Mouse (Mus musculus) heart, postnatal 14 days (tissue): ENCODE data around the gene Pde10a. TPM values are rescaled to one million over a fixed set of nuclear protein-coding genes. Genes with fewer than 3 reads are reported as not detected.
"Not testable (repeated sequence)": the region's sequence is repeated elsewhere in the genome, so short reads cannot be mapped to it uniquely, and the experiment has no call there.

Experiments used
- DNase-seq, 2 experiments: peaks; one replicate each; pipeline ENCODE4 v3.0.0; 2021 to 2022
- intact Hi-C: fragments of 180-260 bp; cut with DNase I; formaldehyde crosslinking; loops from one replicate; pipeline ENCODE4 v1.15.1; 2025
- total RNA-seq, 2 experiments: library from RNA; stranded (reverse); gene quantifications; 2 replicates each; pipeline ENCODE4 v1.2.3; 2021

The Pde10a gene
- total RNA-seq, 2 experiments from 2014 or later: 2.9 to 5.0 TPM

DNA sequence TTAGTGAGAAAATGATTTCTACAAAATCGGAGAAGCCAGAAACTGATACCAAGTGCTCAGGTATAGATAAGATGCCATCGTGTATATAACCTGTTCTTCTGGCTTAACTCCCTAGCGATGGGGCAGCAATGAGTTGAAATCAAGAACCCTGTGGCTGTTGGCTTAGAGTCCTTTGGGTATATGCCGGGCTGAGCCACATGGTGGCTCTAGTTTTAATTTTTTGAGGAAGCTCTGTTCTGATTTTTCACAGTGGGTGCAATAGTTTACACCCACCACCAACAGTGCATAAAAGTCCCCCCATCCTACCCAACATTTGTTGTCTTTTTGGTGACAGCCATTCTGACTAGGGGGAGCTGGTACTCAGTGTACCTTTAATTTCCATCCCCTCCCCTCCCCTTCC, 112.0 kb downstream of the Pde10a start:
- DNase-seq: no peak
- intact Hi-C loops: no loop called here

DNA sequence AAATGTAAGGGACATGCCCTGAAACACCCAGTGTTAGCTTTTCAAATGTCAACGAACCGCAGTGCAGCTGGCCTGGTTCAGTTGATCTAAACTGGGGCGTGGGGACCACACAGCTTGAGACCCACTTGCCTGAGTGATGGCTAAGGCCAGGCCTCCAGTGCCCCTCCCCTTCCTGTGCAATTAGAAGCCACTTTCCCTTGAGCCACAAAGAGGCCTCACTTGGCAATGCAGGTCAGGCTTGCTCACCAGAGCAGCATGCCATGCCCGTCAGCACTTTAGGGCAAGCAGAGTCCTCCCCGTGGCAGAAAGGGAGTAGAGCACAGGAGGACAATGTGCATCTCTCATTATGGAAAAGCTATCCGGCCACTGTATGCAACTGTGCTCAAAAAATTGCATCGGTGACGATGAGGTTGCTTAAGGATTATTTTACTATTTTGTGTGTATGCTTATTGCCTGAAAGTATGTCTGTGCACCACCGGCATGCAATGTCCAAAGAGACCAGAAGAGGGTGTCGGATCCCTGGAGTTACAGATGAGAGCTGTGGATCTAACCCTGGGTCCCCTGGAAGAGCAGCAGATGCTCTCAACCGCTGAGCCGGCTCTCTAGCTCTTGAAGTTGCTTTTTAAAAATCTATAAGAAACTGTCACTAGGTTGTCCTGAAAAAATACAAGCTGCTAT, 114.7 kb downstream of the Pde10a start:
- intact Hi-C loops: no loop called here

DNA sequence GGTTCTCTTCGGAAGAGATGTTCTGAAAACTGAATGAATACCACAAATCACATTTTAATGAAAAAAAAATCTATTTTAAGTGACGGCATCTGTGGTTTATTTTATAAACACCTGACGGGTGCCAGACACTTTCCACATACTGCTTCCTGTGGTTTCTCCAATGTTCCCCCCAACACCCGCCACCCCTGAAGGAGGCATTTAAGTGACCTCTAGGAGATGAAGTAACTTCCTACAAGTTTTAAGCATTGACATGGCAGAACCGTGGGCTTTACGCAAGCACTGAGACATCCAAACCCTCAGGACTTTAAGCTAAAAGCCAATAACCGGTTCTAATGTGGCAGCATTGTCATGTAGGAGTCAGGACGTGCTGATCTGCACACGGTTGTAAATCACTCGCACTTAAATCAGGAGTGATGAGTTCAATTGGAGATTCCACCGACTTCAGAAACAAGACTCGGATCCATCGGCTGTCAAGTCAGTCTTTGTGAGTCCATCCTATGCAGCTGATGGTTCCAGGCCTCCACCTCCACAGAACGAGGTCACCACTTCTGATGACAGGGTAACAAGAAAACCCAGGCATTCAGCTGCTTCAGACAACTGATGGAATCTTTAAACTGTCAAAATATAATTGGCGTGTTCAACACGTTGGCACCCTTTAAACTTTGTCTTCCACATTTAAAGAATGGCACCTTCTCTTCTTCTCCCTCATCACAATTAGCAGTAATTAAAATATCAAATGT, 115.7 kb downstream of the Pde10a start:
- no peak for DNase-seq
- intact Hi-C loops: no loop called here

More for the DNA sequence above, 114.7 kb downstream of the Pde10a start:
- no peak for DNase-seq

DNA sequence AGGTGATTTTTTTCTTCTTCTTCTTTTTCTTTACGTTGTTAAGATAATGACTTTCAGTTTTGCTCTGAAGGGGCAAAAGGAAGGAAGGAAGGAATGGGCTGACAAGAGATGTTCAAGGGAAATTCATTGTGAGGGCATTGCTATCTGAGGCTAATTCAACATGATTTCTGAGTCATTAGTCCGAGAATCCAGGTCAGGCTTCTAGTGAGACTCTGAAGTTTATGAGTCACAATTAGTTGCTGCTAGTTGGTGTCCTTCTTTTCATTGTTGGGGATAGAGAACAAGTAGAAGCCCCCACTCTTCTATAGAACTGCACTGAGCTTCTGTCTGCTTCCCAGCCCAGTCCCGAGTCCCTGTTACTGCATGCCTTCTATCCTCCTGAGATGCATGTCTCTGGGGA, 116.3 kb downstream of the Pde10a start:
- intact Hi-C loops: no loop called here
- no peak for DNase-seq

DNA sequence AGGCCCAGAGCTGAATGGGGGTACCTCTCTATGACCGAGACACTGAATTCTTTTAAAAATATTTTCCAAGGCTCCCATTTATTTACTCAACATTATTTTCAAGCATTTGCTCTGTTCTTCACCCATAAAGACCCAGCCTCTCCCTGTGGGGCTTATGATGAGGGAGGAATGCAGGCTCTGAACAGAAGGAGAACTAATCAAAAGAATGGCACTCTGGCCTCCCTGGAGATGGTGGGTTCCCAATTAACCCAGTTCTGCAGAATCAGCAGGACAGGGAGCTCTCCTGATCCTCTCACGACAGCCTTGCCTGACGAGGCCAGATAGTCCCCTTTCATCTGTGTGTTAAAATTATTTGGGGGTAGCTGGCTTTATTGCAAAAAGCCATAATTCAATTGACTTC, 117.2 kb downstream of the Pde10a start:
- no peak for DNase-seq

DNA sequence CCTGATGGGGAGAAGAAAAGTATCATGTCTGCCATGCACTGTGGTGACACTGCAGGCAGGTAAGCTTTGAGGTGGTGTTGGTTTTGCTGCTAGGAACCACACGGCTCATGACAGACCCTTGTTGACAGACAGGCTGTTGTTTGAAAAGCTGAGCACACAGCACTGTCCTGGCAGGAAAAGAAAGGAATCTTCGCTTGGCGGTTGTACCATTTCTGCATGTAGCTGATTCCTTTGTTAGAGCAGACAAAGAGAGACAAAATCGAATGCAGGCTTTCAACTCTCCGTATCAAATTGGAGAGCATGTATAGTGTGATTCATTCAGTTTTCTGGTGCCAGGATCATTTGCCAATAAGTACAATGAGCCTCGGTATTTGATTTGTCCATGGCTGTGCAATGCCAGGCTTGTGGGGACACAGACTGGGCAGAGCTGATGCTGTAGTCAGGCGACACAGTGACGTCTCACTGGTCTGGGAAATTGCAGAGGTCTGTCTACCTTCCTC, 122.2 kb downstream of the Pde10a start:
- intact Hi-C loops: no loop called here

More for the DNA sequence above, 117.2 kb downstream of the Pde10a start:
- intact Hi-C loops: no loop called here

DNA sequence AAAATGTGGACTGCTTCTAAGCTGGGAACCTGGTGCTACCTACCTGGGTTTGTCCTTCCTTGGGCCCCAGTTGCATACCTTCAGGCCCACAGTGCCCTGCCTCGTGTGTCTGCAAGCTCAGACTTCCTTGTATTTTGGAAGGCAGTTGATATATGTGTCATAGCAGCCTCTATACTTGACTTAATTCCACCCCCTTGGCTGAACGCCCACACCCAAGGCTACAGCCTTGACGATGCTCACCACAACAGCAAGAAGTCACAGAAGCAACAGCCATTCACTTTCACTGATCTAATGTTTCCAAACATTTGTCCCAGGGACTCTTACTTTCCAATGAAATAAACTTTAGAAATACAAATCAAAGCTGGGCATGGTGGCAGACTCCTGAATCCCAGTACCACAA, 123.1 kb downstream of the Pde10a start:
- no peak for DNase-seq
- intact Hi-C loops: no loop called here

More for the DNA sequence above, 122.2 kb downstream of the Pde10a start:
- no peak for DNase-seq

DNA sequence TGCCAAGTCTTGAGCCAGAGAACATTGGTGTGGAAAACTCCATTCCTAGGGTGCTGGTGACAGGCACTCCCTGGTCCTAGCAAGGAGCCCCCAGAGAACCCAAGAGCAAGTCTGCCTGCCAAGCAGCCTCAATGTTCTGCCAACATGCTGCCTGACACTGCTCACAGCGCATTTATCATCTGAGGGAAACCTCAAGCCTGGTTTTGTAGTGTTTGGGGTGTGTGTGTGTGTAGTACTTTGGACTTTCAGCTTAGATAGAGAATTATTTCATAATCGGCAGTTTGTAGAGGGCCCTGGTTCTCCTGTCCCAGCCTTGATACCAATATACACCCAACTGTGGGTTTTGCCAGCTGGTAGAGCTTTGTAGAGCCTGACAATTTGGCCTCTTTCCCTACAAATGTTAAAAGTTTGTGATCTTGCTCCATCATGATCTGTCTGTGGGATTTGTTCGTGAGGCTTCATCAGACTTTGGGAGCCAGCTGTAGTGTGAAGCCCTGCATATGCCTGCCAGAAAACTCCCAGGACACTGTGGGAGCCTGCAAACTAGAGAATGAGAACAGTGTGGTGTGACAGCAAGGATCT, 127.6 kb downstream of the Pde10a start:
- intact Hi-C loops: no loop called here
- peak; percentile 32 to 37 for DNase-seq

DNA sequence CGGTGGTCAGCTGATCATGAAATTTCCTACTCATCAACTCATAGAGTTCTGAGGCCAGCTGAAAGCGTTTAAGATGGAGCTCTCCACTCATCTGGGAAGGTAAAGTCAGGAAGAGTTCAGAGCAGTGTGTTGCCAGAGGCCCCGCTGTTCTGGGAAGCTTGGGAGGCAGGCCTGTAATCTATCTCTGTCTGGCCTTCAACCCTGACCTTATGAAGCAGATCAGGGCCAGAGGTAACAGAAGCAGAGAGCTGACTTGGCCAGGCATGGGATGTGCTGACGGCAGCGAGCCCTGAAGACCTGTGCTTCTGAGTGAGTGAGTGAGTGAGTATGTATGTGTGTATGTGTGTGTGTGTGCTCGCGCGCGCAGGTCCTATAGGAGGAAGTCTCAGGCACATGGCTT, 132.5 kb downstream of the Pde10a start:
- DNase-seq: no peak
- intact Hi-C loops: no loop called here

DNA sequence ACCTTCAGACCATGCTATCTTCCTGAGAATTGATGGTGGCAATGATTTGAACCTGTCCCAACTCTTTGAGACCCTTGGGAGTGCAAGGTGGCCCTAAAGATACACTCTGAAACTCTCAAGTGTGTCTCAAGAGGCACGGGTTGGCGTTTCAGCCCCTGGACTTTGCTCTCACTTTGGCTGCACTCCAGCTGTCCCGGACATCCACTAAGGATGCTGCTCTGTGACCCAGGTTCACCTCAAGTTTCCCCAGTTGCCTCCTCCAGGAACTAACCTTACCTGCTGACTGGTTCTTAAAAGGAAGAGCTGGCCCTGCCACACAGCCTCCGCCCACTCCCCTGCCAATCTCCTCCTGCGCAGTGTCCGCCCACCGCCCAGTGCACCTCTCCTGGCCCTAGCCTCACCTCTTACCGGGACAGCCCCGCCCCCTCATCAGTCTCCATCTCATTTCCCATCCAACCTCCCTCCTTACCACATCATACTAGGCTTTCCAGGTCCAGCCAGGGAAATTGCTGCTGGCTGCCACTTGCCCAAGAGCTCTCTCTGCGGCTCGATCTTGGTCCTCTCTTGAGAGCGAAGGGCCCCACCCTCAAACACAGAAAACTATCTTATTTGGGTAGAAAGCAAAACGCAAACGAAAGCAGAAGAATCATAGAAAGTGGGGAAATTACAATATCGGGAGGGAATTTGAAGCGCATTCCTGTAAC, 133.7 kb downstream of the Pde10a start:
- intact Hi-C loops: no loop called here
- no peak for DNase-seq

DNA sequence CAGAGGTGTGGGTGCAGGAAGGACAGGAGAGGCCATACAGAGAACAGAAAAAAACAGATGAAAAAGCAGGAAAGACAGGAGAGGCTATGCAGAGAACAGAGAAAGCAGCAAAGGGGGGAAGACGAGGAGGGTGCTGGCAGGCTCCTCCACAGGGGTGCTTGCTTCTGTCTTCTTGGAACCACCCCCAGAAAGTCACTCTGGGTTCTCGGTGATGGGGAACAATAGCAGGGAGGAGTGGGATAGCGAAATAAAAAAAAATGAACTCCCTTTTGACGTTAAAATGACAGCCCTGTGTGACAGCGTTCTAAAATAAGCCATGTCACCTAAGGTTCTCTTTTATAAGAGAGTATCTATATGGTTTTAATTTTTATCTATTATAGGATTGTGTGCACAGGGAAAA, 141.7 kb downstream of the Pde10a start:
- DNase-seq: no peak
- intact Hi-C loops: no loop called here

DNA sequence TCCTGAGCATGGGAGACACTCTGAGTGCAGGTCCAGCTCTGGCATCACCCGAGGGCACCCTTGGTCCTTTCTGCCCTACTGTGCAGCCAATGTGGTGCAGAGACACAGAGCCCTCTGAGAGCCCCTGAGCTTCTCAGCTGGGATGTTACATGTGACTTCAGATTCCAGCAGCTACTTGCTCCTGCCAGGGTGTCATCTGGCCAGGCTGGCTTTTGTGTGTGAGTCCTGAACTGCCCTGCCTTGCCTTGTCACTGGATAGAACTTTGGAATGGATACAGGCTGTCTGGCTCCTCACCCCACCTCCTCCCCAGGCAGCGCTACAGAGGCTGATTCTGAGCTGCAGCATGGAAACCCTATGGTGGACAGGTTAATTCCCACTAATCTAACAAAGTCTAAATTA, 149.5 kb downstream of the Pde10a start:
- intact Hi-C loops: no loop called here
- peak in 1 of 2 experiments; percentile 18 for DNase-seq

DNA sequence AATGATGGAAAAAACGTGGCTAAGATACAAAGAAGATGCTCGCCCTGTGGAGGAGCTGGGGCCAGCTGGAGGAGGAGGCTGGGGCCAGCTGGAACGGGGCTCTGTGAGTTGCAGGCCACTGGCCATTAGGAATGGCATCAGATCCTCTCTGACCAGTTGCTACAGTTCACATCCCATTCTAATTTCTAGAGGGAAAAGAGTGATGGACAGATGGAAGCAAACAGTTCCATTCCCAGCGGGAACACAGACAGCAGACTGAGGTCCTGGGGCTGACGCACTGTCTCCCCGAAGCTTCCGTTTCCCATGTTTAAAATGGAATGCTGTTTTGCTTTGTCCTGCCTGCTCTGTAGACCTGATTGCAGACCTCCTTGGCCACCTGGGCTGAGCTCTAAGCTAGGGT, 161.2 kb downstream of the Pde10a start:
- intact Hi-C loops: no loop called here
- DNase-seq: no peak

DNA sequence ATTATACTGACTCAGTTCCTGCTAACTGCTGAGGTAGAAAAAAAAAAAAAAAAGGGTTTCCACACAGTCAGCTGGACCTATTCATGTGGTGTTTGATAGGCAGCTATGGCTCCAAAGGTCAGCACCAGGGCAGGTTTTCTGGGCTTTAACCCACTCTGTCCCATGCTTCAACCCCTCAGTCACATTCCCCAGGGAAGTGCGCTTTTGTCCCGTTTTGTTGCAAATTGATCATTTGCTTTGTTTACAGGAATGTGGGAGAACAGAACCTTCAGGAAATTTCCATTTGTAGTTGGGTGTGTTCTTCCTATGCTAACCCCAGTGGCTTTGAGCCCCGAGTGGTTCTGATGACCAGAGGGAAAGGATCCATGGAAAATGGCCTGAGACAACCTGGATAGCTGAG, 162.9 kb downstream of the Pde10a start:
- DNase-seq: no peak
- intact Hi-C loops: no loop called here

DNA sequence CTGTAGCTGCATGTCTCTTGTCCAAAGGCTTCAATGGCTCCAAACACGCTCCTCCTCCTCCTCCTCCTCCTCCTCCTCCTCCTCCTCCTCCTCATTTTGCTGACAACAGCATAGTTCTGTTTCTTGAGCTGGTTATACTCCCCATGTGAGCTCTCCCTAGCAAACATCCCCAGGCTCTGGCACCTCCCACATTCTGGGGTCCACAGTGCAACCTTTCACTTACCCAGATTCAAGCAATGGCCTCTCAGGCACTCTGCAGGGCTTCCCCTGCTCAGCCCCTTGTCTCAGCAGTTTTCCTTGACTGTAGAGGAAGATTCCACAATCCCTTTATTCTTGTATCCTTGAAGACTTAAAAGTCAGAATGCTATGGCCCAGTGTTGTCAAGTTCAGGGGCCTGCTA, 173.1 kb downstream of the Pde10a start:
- DNase-seq: no peak

DNA sequence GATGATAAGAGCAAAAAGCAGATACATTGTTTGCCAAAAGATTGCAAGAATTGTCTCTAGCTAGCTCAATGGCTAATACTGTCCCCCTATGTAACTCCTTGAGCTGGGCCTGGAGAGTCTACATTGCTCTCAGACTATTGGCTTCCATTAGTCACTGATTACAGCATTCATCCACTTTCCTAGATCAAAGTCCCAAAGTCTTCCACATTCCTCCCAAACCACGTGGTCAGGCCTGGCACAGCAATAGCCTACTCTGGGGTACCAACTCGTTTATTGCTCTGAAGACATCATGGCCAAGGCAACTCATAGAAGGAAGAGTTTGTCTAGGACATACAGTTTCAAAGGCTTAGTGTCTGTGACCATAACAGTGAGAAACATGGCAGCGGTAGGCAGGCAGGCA, 173.6 kb downstream of the Pde10a start:
- no peak for DNase-seq
- intact Hi-C loops: no loop called here

More for the DNA sequence above, 173.1 kb downstream of the Pde10a start:
- intact Hi-C loops: no loop called here

DNA sequence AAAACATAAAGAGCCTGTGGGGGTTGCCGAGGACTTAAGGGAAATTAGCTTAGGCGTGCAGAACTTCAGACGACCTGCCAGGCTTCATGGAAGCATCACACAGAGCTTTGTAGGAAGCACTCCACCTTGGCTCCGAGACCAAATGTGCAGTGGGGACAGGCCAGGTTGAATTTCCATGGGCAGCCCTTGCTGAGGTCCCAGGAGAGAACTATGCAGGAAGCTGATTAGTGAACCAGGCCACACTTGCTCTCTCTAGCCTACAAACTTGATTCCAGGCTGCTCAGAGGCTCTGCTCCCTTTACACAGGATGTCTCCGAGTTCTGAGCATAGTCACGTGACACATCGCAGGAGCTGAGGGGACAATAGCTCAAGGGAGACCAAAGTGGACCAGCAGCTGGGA, 175.9 kb downstream of the Pde10a start:
- intact Hi-C loops: no loop called here
- no peak for DNase-seq

DNA sequence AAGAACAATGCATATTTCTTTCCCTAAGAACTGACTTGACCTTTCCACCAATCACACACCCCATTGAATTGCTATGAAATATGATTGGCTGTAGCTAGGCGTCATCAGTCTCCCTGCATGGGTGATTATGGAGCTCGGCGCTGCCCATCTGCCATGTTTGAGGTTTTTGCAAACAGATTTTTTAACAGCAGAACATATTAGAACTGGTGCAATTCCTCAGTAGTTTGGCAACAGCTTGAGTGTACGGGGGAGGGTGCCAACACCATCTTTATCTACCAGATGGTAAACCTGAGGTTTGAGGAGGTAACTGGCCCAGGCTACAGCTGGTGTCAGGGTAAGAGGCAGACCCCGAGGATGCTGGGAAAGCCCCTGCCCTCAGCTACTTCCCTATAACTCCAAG, 177.3 kb downstream of the Pde10a start:
- intact Hi-C loops: no loop called here
- no peak for DNase-seq

DNA sequence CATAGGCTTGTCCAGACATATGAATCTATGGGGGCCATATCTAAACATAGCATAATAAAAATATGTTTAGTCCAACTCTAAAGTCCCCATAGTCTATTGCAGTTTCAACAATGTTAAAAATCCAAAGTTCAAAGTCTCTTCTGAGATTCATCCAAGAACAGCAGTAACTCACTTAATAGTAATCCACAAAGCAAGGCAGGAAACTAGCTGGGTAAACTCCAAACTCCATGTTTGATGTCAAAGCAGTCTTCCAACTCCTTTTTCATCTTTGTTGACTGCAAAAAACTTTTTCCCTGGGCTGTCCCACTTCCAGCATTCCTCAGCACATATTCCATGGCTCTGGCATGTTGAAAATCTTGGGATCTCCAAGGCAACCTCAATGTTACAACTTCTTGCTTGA, 182.8 kb downstream of the Pde10a start:
- intact Hi-C loops: no loop called here
- no peak for DNase-seq

DNA sequence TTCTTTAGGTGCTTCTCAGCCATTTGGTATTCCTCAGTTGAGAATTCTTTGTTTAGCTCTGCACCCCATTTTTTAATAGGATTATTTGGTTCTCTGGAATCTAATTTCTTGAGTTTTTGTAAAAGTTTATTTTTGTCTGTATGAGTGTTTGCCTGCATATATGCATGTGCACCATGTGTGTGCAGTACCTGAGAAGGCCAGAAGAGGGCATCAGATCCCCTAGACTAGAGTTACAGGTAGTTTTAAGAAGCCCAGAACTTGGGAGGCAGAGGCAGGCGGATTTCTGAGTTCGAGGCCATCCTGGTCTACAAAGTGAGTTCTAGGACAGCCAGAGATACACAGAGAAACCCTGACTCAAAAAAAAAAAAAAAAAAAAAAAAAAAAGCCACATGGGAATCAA, 187.6 kb downstream of the Pde10a start:
- intact Hi-C loops, DNase-seq: not testable (repeated sequence)

DNA sequence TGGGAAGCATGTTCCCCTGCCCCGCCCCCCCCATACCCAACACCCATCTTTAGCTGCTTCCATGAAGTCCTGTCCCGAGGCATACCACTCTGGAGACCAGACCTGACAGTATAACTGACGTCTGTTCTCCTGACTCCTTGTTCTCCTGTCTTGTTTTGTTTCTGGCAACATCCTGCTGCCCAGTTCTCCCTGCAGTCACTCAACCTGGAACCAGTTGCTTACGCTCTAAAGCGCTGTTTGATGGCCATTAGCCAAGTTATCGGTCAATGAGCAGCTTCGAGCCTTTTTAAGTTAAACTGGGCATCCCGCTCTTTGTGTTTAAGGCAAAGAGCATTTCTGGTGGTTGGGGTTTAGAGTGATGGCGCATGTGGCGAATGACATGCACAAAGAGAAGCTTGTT, 195.8 kb downstream of the Pde10a start:
- DNase-seq: no peak
- intact Hi-C loops: no loop called here
